Mouse (Mus musculus): ENCODE results near the gene Ncaph2. TPM values are rescaled to one million over a fixed set of nuclear protein-coding genes. Genes with fewer than 3 reads are reported as not detected.

Gene Ncaph2
- total and polyA plus RNA-seq, 2 experiments, result 26.9 to 63.9 TPM

DNA sequence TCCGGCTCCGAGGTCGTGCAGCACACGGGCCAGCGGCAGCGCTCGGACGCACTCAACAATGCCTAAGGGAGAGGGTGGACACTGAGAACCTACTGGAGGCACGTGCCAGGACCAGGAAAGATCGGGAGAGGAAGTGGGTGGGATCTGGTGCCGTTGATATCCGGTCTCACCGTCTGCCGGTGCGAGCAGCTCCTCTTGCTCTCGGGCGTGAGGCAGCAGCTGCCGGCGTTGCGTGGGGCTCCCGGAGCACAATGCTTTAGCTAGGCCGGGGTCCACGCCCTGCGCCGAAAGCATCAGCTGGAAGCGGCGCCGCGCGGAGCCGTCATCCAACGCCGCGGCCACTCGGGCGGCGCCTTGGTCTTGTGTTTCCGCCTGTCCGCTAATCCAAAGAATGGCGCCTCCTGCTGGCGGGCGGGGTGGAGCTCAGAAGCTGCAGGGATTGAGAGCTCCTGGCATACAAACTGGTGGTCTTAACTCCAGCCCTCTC, 18.3 kb downstream of the Ncaph2 start, which contains the start of gene Sco2:
TSS of gene Sco2 (minus strand) at position 85 of the 487 bp plus-strand sequence.
- under 1% methylated on average over 42 of the region's 42 CpGs for WGBS
- Histone ChIP-seq H3K27ac (replicated peaks; ENCODE audit: insufficient read depth, low read depth, low read length) (peak within 1 kb of the TSS; percentile 93), H3K4me3 (ENCODE audit: insufficient read depth, low read depth, low read length) (peak within 1 kb of the TSS; percentile 67), H3K4me1 (ENCODE audit: control insufficient read depth, insufficient read depth, low read length) (peaks cover 16% of the 10 kb centered on the region), H3K36me3 (ENCODE audit: control insufficient read depth, insufficient read depth, low read length) (peaks cover 6% of the 10 kb centered on the region; the same call in 1 of the 2 replicates), H3K9ac (ENCODE audit: low read depth, low read length) (peak within 1 kb of the TSS; percentile 88), H3K27me3 (ENCODE audit: control insufficient read depth, insufficient read depth, low read length) (no peaks in the 10 kb centered on the region), H3K79me2 (ENCODE audit: control insufficient read depth, insufficient read depth, low read length) (peaks cover 4% of the 10 kb centered on the region; the same call in 1 of the 2 replicates)
- peak; percentile 86 for DNase-seq (ENCODE audit: extremely low read depth, low read depth, low spot score)
- peak; percentile 86 for TF ChIP-seq CTCF (IDR thresholded peaks at IDR 0.05; ENCODE audit: low read depth, low read length)
- TF ChIP-seq POLR2A (IDR thresholded peaks at IDR 0.05; ENCODE audit: extremely low read depth, insufficient read depth, low read length), result peak; percentile 66

DNA sequence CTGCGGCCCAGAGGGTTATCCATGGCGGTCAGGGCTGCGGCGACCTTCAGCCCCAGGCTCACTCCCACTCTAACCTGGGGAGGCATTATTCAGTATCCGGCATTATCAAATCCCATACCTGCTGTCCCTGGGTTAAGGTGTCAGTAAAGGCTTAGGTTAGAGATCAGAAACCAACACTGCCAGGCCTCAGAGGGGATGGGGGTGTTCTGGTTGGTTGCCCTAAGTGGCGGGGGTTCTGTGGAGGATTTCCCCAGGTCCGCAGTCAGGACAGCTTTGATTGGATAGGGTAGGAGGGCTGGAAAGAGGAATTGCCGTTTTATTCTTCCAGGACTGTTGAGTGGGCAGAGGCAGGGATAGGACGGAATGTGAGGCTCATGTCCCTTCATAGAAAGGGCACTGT, 18.8 kb downstream of the Ncaph2 start:
- peak; percentile 26 for DNase-seq (ENCODE audit: extremely low read depth, low read depth, low spot score)
- peaks cover 6% of the 10 kb centered on the region; the same call in 1 of the 2 replicates for H3K36me3 ChIP-seq (ENCODE audit: control insufficient read depth, insufficient read depth, low read length)
- H3K79me2 ChIP-seq (ENCODE audit: control insufficient read depth, insufficient read depth, low read length), result peaks cover 4% of the 10 kb centered on the region; the same call in 1 of the 2 replicates
- H3K27ac ChIP-seq (replicated peaks; ENCODE audit: insufficient read depth, low read depth, low read length), result peak overlapping the region; percentile 93
- WGBS, result 22% methylated on average over 9 of the region's 9 CpGs
- H3K4me1 ChIP-seq (ENCODE audit: control insufficient read depth, insufficient read depth, low read length), result peaks cover 16% of the 10 kb centered on the region
- H3K9ac ChIP-seq (ENCODE audit: low read depth, low read length), result peak overlapping the region; percentile 88
- TF ChIP-seq POLR2A (IDR thresholded peaks at IDR 0.05; ENCODE audit: extremely low read depth, insufficient read depth, low read length) (no peak), CTCF (IDR thresholded peaks at IDR 0.05; ENCODE audit: low read depth, low read length) (no peak)
- no peaks in the 10 kb centered on the region for H3K27me3 ChIP-seq (ENCODE audit: control insufficient read depth, insufficient read depth, low read length)
- H3K4me3 ChIP-seq (ENCODE audit: insufficient read depth, low read depth, low read length), result peak overlapping the region; percentile 67

DNA sequence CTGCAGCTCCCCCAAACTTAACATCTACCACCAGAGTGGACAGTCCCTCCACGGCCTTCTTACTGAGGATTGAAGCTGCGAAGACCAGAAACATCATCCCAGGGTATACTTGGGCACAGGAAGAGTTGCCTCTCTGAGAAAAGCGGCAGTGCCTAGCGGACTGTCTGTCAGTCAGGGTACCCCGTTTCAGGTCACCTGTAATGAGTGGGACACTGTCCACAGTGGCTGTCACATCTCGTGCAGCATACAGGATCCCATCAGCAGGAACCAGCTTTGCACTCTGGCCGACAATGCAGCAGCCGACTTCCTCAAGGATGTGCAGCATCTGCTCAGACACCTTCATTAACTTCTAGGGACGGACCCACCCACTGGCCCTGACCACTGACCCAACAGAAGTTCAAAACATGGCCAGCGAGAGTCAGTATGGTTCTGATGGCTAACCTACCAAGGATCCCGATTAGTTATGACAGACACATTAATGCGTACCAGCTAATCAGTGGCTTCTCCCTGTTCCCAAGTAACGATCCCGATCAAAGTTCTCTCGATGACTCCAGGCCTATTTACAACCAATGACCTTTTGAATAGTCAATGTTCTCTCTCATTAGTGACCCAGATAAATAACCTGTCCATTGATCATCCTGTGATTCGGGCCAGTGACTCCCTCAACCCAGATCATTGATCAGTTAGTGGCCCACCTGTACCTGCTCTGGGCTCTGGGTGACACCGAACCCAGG, 19.4 kb downstream of the Ncaph2 start:
- WGBS, result 34% methylated on average over 17 of the region's 17 CpGs
- Histone ChIP-seq H3K79me2 (ENCODE audit: control insufficient read depth, insufficient read depth, low read length) (peaks cover 4% of the 10 kb centered on the region; the same call in 1 of the 2 replicates), H3K27ac (replicated peaks; ENCODE audit: insufficient read depth, low read depth, low read length) (peak overlapping the region; percentile 93), H3K36me3 (ENCODE audit: control insufficient read depth, insufficient read depth, low read length) (peaks cover 6% of the 10 kb centered on the region; the same call in 1 of the 2 replicates), H3K4me1 (ENCODE audit: control insufficient read depth, insufficient read depth, low read length) (peaks cover 16% of the 10 kb centered on the region), H3K27me3 (ENCODE audit: control insufficient read depth, insufficient read depth, low read length) (no peaks in the 10 kb centered on the region), H3K9ac (ENCODE audit: low read depth, low read length) (peak overlapping the region; percentile 88), H3K4me3 (ENCODE audit: insufficient read depth, low read depth, low read length) (peak overlapping the region; percentile 67)
- DNase-seq (ENCODE audit: extremely low read depth, low read depth, low spot score), result peak; percentile 100
- TF ChIP-seq CTCF (IDR thresholded peaks at IDR 0.05; ENCODE audit: low read depth, low read length) (no peak), POLR2A (IDR thresholded peaks at IDR 0.05; ENCODE audit: extremely low read depth, insufficient read depth, low read length) (no peak)

DNA sequence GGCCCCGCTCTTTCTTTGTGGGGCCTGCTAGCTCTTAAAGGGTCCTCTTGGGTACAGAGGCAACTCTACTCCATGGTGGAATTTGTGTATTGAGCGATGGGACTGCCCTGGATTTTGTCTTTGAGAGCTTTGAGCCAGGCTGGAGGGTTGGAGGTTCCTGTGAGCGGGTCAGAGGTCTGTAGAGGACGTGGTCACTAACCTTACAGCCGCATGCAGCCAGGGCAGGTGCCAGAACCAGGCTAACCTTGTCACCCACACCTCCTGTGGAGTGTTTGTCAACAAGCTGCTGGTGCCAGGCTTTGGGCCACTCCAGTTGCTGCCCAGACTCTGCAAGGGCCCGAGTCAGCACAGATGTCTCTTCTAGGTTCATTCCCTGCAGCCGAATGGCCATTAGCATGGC, 20.5 kb downstream of the Ncaph2 start:
- no peak for TF ChIP-seq CTCF (IDR thresholded peaks at IDR 0.05; ENCODE audit: low read depth, low read length)
- peak; percentile 43; the same call in 1 of the 2 replicates for TF ChIP-seq POLR2A (IDR thresholded peaks at IDR 0.05; ENCODE audit: extremely low read depth, insufficient read depth, low read length)
- Histone ChIP-seq H3K27me3 (ENCODE audit: control insufficient read depth, insufficient read depth, low read length) (no peaks in the 10 kb centered on the region), H3K4me1 (ENCODE audit: control insufficient read depth, insufficient read depth, low read length) (peaks cover 16% of the 10 kb centered on the region), H3K9ac (ENCODE audit: low read depth, low read length) (peak overlapping the region; percentile 75), H3K27ac (replicated peaks; ENCODE audit: insufficient read depth, low read depth, low read length) (peak overlapping the region; percentile 90), H3K4me3 (ENCODE audit: insufficient read depth, low read depth, low read length) (peak overlapping the region; percentile 60), H3K79me2 (ENCODE audit: control insufficient read depth, insufficient read depth, low read length) (peaks cover 4% of the 10 kb centered on the region; the same call in 1 of the 2 replicates), H3K36me3 (ENCODE audit: control insufficient read depth, insufficient read depth, low read length) (peaks cover 6% of the 10 kb centered on the region; the same call in 1 of the 2 replicates)
- 36% methylated on average over 7 of the region's 7 CpGs for WGBS
- peak; percentile 100 for DNase-seq (ENCODE audit: extremely low read depth, low read depth, low spot score)

DNA sequence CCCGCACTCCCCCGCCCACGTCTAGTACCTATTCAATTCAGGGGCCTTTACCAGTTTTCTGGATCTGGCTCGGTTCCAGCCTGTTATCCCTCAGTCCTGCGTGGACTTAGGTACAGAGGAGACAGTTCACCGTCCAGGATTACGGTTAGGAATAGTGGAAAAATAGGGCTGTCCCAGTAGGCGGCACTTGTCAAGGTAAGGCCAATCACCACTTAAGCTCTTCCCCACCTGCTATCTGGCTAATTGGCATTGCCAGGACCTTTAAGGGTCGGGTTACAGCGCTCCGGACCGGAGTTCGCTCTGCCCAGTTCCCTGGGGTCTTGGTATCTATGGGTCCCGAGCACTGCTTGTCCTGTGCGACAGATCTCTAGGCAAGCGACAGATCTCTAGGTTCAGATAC, 21.4 kb downstream of the Ncaph2 start, which contains the start of gene Tymp:
TSS of gene Tymp (minus strand) at position 83 of the 400 bp plus-strand sequence.
- Histone ChIP-seq H3K27ac (replicated peaks; ENCODE audit: insufficient read depth, low read depth, low read length) (peak within 1 kb of the TSS; percentile 90), H3K27me3 (ENCODE audit: control insufficient read depth, insufficient read depth, low read length) (no peaks in the 10 kb centered on the region), H3K9ac (ENCODE audit: low read depth, low read length) (peak within 1 kb of the TSS; percentile 75), H3K4me1 (ENCODE audit: control insufficient read depth, insufficient read depth, low read length) (peaks cover 16% of the 10 kb centered on the region), H3K4me3 (ENCODE audit: insufficient read depth, low read depth, low read length) (peak within 1 kb of the TSS; percentile 60), H3K79me2 (ENCODE audit: control insufficient read depth, insufficient read depth, low read length) (peaks cover 4% of the 10 kb centered on the region; the same call in 1 of the 2 replicates), H3K36me3 (ENCODE audit: control insufficient read depth, insufficient read depth, low read length) (peaks cover 3% of the 10 kb centered on the region; the same call in 1 of the 2 replicates)
- DNase-seq (ENCODE audit: extremely low read depth, low read depth, low spot score), result peak; percentile 96
- TF ChIP-seq POLR2A (IDR thresholded peaks at IDR 0.05; ENCODE audit: extremely low read depth, insufficient read depth, low read length) (peak; percentile 62; the same call in 1 of the 2 replicates), CTCF (IDR thresholded peaks at IDR 0.05; ENCODE audit: low read depth, low read length) (no peak)
- WGBS, result 18% methylated on average over 16 of the region's 16 CpGs
